Mouse (Mus musculus): ENCODE results near the gene Gtf2e1. TPM values are rescaled to one million over a fixed set of nuclear protein-coding genes. Genes with fewer than 3 reads are reported as not detected.
A peak's percentile ranks its signal among the peaks of the same experiment; 100 is the strongest.

The Gtf2e1 gene
- total RNA-seq, 2 experiments from 2014 or later: 17.3 to 18.2 TPM

- H3K4me3 ChIP-seq: no peak overlapping the region
- peak overlapping the region; percentile 54; the same call in 1 of the 2 replicates for H3K27ac ChIP-seq
- peak in 1 of 2 experiments; percentile 39 for DNase-seq (ENCODE audit: low spot score in 2 of 2)
- no peak for TF ChIP-seq CTCF (conservative IDR thresholded peaks at IDR 0.05)
Measured at GRCm38 (mm10) chr16:37532046-37532445, 7.5 kb downstream of the Gtf2e1 start.

GRCm38 (mm10) chr16:37530170-37530569, 9.4 kb downstream of the Gtf2e1 start:
- Histone ChIP-seq H3K27ac (0 out of 2 replicates have a peak overlapping the region, but pooled peaks have one; percentile 11), H3K4me3 (no peak overlapping the region)
- no peak for TF ChIP-seq CTCF (conservative IDR thresholded peaks at IDR 0.05)
- DNase-seq (ENCODE audit: low spot score in 2 of 2): no peak

GRCm38 (mm10) chr16:37526688-37527223, 12.8 kb downstream of the Gtf2e1 start:
- no peak for DNase-seq (ENCODE audit: low spot score in 2 of 2)
- no peak overlapping the region for H3K27ac ChIP-seq
- no peak for TF ChIP-seq CTCF (conservative IDR thresholded peaks at IDR 0.05)

GRCm38 (mm10) chr16:37525121-37525520, 14.5 kb downstream of the Gtf2e1 start:
- Histone ChIP-seq H3K4me3 (no peak overlapping the region), H3K27ac (no peak overlapping the region)
- no peak for TF ChIP-seq CTCF (conservative IDR thresholded peaks at IDR 0.05)
- no peak for DNase-seq (ENCODE audit: low spot score in 2 of 2)

More at GRCm38 (mm10) chr16:37526688-37527223, 12.8 kb downstream of the Gtf2e1 start:
- no peak overlapping the region for H3K4me3 ChIP-seq

GRCm38 (mm10) chr16:37522100-37522697, 17.4 kb downstream of the Gtf2e1 start:
- TF ChIP-seq CTCF (conservative IDR thresholded peaks at IDR 0.05): no peak
- no peak for DNase-seq (ENCODE audit: low spot score in 2 of 2)
- no peak overlapping the region for H3K4me3 ChIP-seq
- H3K27ac ChIP-seq: no peak overlapping the region

GRCm38 (mm10) chr16:37520190-37521040, 19.2 kb downstream of the Gtf2e1 start:
- no peak for DNase-seq (ENCODE audit: low spot score in 2 of 2)
- no peak for TF ChIP-seq CTCF (conservative IDR thresholded peaks at IDR 0.05)
- no peak overlapping the region for H3K4me3 ChIP-seq
- no peak overlapping the region for H3K27ac ChIP-seq

- H3K4me3 ChIP-seq: no peak overlapping the region
- H3K27ac ChIP-seq: no peak overlapping the region
- no peak for TF ChIP-seq CTCF (conservative IDR thresholded peaks at IDR 0.05)
- no peak for DNase-seq (ENCODE audit: low spot score in 2 of 2)
Measured at GRCm38 (mm10) chr16:37519721-37520120, 19.9 kb downstream of the Gtf2e1 start.

- TF ChIP-seq CTCF (conservative IDR thresholded peaks at IDR 0.05): no peak
- Histone ChIP-seq H3K27ac (no peak overlapping the region), H3K4me3 (no peak overlapping the region)
- no peak for DNase-seq (ENCODE audit: low spot score in 2 of 2)
Measured at GRCm38 (mm10) chr16:37518662-37519061, 20.9 kb downstream of the Gtf2e1 start.

GRCm38 (mm10) chr16:37517596-37518211, 21.9 kb downstream of the Gtf2e1 start:
- DNase-seq (ENCODE audit: low spot score in 2 of 2): no peak
- Histone ChIP-seq H3K27ac (no peak overlapping the region), H3K4me3 (no peak overlapping the region)
- no peak for TF ChIP-seq CTCF (conservative IDR thresholded peaks at IDR 0.05)

GRCm38 (mm10) chr16:37516376-37516993, 23.1 kb downstream of the Gtf2e1 start:
- DNase-seq (ENCODE audit: low spot score in 2 of 2): no peak
- Histone ChIP-seq H3K4me3 (no peak overlapping the region), H3K27ac (no peak overlapping the region)
- no peak for TF ChIP-seq CTCF (conservative IDR thresholded peaks at IDR 0.05)

- no peak for TF ChIP-seq CTCF (conservative IDR thresholded peaks at IDR 0.05)
- Histone ChIP-seq H3K4me3 (no peak overlapping the region), H3K27ac (no peak overlapping the region)
- DNase-seq (ENCODE audit: low spot score in 2 of 2): no peak
Measured at GRCm38 (mm10) chr16:37514644-37515043, 24.9 kb downstream of the Gtf2e1 start.

- TF ChIP-seq CTCF (conservative IDR thresholded peaks at IDR 0.05): no peak
- Histone ChIP-seq H3K27ac (no peak overlapping the region), H3K4me3 (no peak overlapping the region)
- no peak for DNase-seq (ENCODE audit: low spot score in 2 of 2)
Measured at GRCm38 (mm10) chr16:37511489-37511888, 28.1 kb downstream of the Gtf2e1 start.
